Mouse (Mus musculus): Measurements from ENCODE around the gene Xkr7. TPM values are rescaled to one million over a fixed set of nuclear protein-coding genes. Genes with fewer than 3 reads are reported as not detected.
A peak's percentile ranks its signal among the peaks of the same experiment; 100 is the strongest.

The Xkr7 gene
- polyA plus RNA-seq, 1 experiment, result not detected

GRCm38 (mm10) chr2:153063394-153063793 is 31.7 kb downstream of the Xkr7 start:
- H3K9me3 ChIP-seq (replicated peaks; ENCODE audit: control insufficient read depth, insufficient read depth, low read length, poor library complexity, severe bottlenecking), result no peaks in the 10 kb centered on the region

GRCm38 (mm10) chr2:153064190-153064970 is 32.7 kb downstream of the Xkr7 start:
- no peaks in the 10 kb centered on the region for H3K9me3 ChIP-seq (replicated peaks; ENCODE audit: control insufficient read depth, insufficient read depth, low read length, poor library complexity, severe bottlenecking)
- no peak overlapping the region for H3K4me3 ChIP-seq (ENCODE audit: low read depth, low read length)
- H3K36me3 ChIP-seq (ENCODE audit: control insufficient read depth, insufficient read depth, low read length, poor library complexity, severe bottlenecking), result no peaks in the 10 kb centered on the region
- no peaks in the 10 kb centered on the region for H3K27me3 ChIP-seq (ENCODE audit: control insufficient read depth, insufficient read depth, low read length, poor library complexity, severe bottlenecking)
- no peak overlapping the region for H3K9ac ChIP-seq (ENCODE audit: low read depth, poor library complexity, severe bottlenecking)
- no peak overlapping the region for H3K27ac ChIP-seq (ENCODE audit: insufficient read depth, low read length)
- H3K4me1 ChIP-seq (ENCODE audit: control insufficient read depth, insufficient read depth, low read length), result peaks cover 2% of the 10 kb centered on the region
- TF ChIP-seq CTCF (IDR thresholded peaks at IDR 0.05; ENCODE audit: low read depth, low read length) (no peak), EP300 (IDR thresholded peaks at IDR 0.05; ENCODE audit: insufficient read depth, low read depth, low read length) (no peak), POLR2A (IDR thresholded peaks at IDR 0.05; ENCODE audit: insufficient read depth, low read length) (no peak)

More at GRCm38 (mm10) chr2:153063394-153063793, 31.7 kb downstream of the Xkr7 start:
- H3K4me3 ChIP-seq (ENCODE audit: low read depth, low read length), result no peak overlapping the region
- H3K4me1 ChIP-seq (ENCODE audit: control insufficient read depth, insufficient read depth, low read length), result peaks cover 2% of the 10 kb centered on the region
- no peak for TF ChIP-seq EP300 (IDR thresholded peaks at IDR 0.05; ENCODE audit: insufficient read depth, low read depth, low read length)
- no peak for TF ChIP-seq POLR2A (IDR thresholded peaks at IDR 0.05; ENCODE audit: insufficient read depth, low read length)
- TF ChIP-seq CTCF (IDR thresholded peaks at IDR 0.05; ENCODE audit: low read depth, low read length), result no peak
- H3K9ac ChIP-seq (ENCODE audit: low read depth, poor library complexity, severe bottlenecking), result no peak overlapping the region
- H3K36me3 ChIP-seq (ENCODE audit: control insufficient read depth, insufficient read depth, low read length, poor library complexity, severe bottlenecking), result no peaks in the 10 kb centered on the region
- H3K27ac ChIP-seq (ENCODE audit: insufficient read depth, low read length), result no peak overlapping the region
- no peaks in the 10 kb centered on the region for H3K27me3 ChIP-seq (ENCODE audit: control insufficient read depth, insufficient read depth, low read length, poor library complexity, severe bottlenecking)

GRCm38 (mm10) chr2:153065747-153066508 is 34.3 kb downstream of the Xkr7 start, which contains the start of gene Ccm2l:
Gene Ccm2l (plus strand): TSS chr2:153065955.
- Histone ChIP-seq H3K4me3 (ENCODE audit: low read depth, low read length) (no peak within 1 kb of the TSS), H3K4me1 (ENCODE audit: control insufficient read depth, insufficient read depth, low read length) (peaks cover 2% of the 10 kb centered on the region), H3K27ac (ENCODE audit: insufficient read depth, low read length) (no peak within 1 kb of the TSS), H3K27me3 (ENCODE audit: control insufficient read depth, insufficient read depth, low read length, poor library complexity, severe bottlenecking) (no peaks in the 10 kb centered on the region), H3K9ac (ENCODE audit: low read depth, poor library complexity, severe bottlenecking) (no peak within 1 kb of the TSS), H3K9me3 (replicated peaks; ENCODE audit: control insufficient read depth, insufficient read depth, low read length, poor library complexity, severe bottlenecking) (no peaks in the 10 kb centered on the region), H3K36me3 (ENCODE audit: control insufficient read depth, insufficient read depth, low read length, poor library complexity, severe bottlenecking) (no peaks in the 10 kb centered on the region)
- no peak for TF ChIP-seq CTCF (IDR thresholded peaks at IDR 0.05; ENCODE audit: low read depth, low read length)
- no peak for TF ChIP-seq POLR2A (IDR thresholded peaks at IDR 0.05; ENCODE audit: insufficient read depth, low read length)
- no peak for TF ChIP-seq EP300 (IDR thresholded peaks at IDR 0.05; ENCODE audit: insufficient read depth, low read depth, low read length)

GRCm38 (mm10) chr2:153066991-153067390 is 35.3 kb downstream of the Xkr7 start:
- TF ChIP-seq POLR2A (IDR thresholded peaks at IDR 0.05; ENCODE audit: insufficient read depth, low read length) (no peak), EP300 (IDR thresholded peaks at IDR 0.05; ENCODE audit: insufficient read depth, low read depth, low read length) (no peak), CTCF (IDR thresholded peaks at IDR 0.05; ENCODE audit: low read depth, low read length) (no peak)
- Histone ChIP-seq H3K4me3 (ENCODE audit: low read depth, low read length) (no peak overlapping the region), H3K36me3 (ENCODE audit: control insufficient read depth, insufficient read depth, low read length, poor library complexity, severe bottlenecking) (no peaks in the 10 kb centered on the region), H3K27me3 (ENCODE audit: control insufficient read depth, insufficient read depth, low read length, poor library complexity, severe bottlenecking) (peaks cover 5% of the 10 kb centered on the region), H3K27ac (ENCODE audit: insufficient read depth, low read length) (no peak overlapping the region), H3K9ac (ENCODE audit: low read depth, poor library complexity, severe bottlenecking) (no peak overlapping the region), H3K9me3 (replicated peaks; ENCODE audit: control insufficient read depth, insufficient read depth, low read length, poor library complexity, severe bottlenecking) (no peaks in the 10 kb centered on the region), H3K4me1 (ENCODE audit: control insufficient read depth, insufficient read depth, low read length) (peaks cover 2% of the 10 kb centered on the region)

GRCm38 (mm10) chr2:153070762-153071490 is 39.3 kb downstream of the Xkr7 start:
- Histone ChIP-seq H3K4me3 (ENCODE audit: low read depth, low read length) (no peak overlapping the region), H3K36me3 (ENCODE audit: control insufficient read depth, insufficient read depth, low read length, poor library complexity, severe bottlenecking) (no peaks in the 10 kb centered on the region), H3K27ac (ENCODE audit: insufficient read depth, low read length) (no peak overlapping the region), H3K27me3 (ENCODE audit: control insufficient read depth, insufficient read depth, low read length, poor library complexity, severe bottlenecking) (peaks cover 7% of the 10 kb centered on the region), H3K9me3 (replicated peaks; ENCODE audit: control insufficient read depth, insufficient read depth, low read length, poor library complexity, severe bottlenecking) (no peaks in the 10 kb centered on the region), H3K4me1 (ENCODE audit: control insufficient read depth, insufficient read depth, low read length) (no peaks in the 10 kb centered on the region), H3K9ac (ENCODE audit: low read depth, poor library complexity, severe bottlenecking) (no peak overlapping the region)
- no peak for TF ChIP-seq EP300 (IDR thresholded peaks at IDR 0.05; ENCODE audit: insufficient read depth, low read depth, low read length)
- peak; percentile 71 for TF ChIP-seq CTCF (IDR thresholded peaks at IDR 0.05; ENCODE audit: low read depth, low read length)
- no peak for TF ChIP-seq POLR2A (IDR thresholded peaks at IDR 0.05; ENCODE audit: insufficient read depth, low read length)

Measured in ES-Bruce4 (cell line).